Mouse (Mus musculus) heart, postnatal 0 days (tissue): ENCODE results near the gene Camk2g. TPM values are rescaled to one million over a fixed set of nuclear protein-coding genes. Genes with fewer than 3 reads are reported as not detected.

ENCODE experiments used
- ATAC-seq: fragments of 200-750 bp; cut with Nextera tagmentation; 2 replicates; pipeline ENCODE4 v1.8.0; 2017; ENCODE audit warnings: low read depth, moderate number of reproducible peaks, moderate library complexity; ENCODE audit not compliant: insufficient read depth
- DNase-seq: peaks from one replicate; pipeline ENCODE4 v3.0.0-alpha.2; 2016; ENCODE audit warnings: low spot score
- H3K27ac ChIP-seq: fragments of 300-500 bp; sonication (generic); 2 replicates; pipeline ENCODE4 v1.5.1; 2014; ENCODE audit warnings: low read depth, mild to moderate bottlenecking
- H3K27me3 ChIP-seq: fragments of 300-500 bp; sonication (generic); 2 replicates; pipeline ENCODE4 v1.6.1; 2014; ENCODE audit warnings: low read length, mixed read lengths; ENCODE audit not compliant: control insufficient read depth, insufficient read depth
- H3K36me3 ChIP-seq: fragments of 300-500 bp; sonication (generic); replicated peaks from 2 replicates; pipeline ENCODE4 v1.6.1; 2014; ENCODE audit warnings: low read length, mixed read lengths; ENCODE audit not compliant: control insufficient read depth, insufficient read depth
- H3K4me1 ChIP-seq: fragments of 300-500 bp; sonication (generic); 2 replicates; pipeline ENCODE4 v1.6.1; 2014; ENCODE audit warnings: antibody characterized with exemption; ENCODE audit not compliant: control insufficient read depth, insufficient read depth
- H3K4me2 ChIP-seq: fragments of 300-500 bp; sonication (generic); 2 replicates; pipeline ENCODE4 v1.6.1; 2014; ENCODE audit warnings: low read depth, mild to moderate bottlenecking, low read length, moderate library complexity
- H3K4me3 ChIP-seq: fragments of 300-500 bp; sonication (generic); 2 replicates; pipeline ENCODE4 v1.5.1; 2014; ENCODE audit warnings: low read depth, low read length
- H3K9ac ChIP-seq: fragments of 300-500 bp; sonication (generic); replicated peaks from 2 replicates; pipeline ENCODE4 v1.6.1; 2014; ENCODE audit warnings: low read depth, low read length, mixed read lengths
- H3K9me3 ChIP-seq: fragments of 300-500 bp; sonication (generic); replicated peaks from 2 replicates; pipeline ENCODE4 v1.6.1; 2016; ENCODE audit warnings: low read length; ENCODE audit not compliant: control insufficient read depth
- CTCF ChIP-seq: IDR thresholded peaks from 2 replicates; pipeline ENCODE4 v1.5.1; 2016; ENCODE audit warnings: antibody characterized with exemption, control low read depth, low read depth
- EP300 ChIP-seq: IDR thresholded peaks from 2 replicates; pipeline ENCODE4 v1.6.1; 2016; ENCODE audit warnings: antibody characterized with exemption, low read depth
- WGBS: fragments of 180-500 bp; shearing (Covaris S2); extraction: QIAGEN DNeasy Blood & Tissue Kit; methylation state at CpG from one replicate; pipeline ENCODE4 v1.1.7; 2014; 5-methylcytosine and 5-hydroxymethylcytosine counted together
- polyA plus RNA-seq: library from polyadenylated mRNA; unstranded; fragments of >200 nt; fragmentation: Nextera tagmentation; extraction: Ambion mirVana; gene quantifications from 2 replicates; pipeline ENCODE4 v1.2.1, GENCODE M21; 2015
- total RNA-seq: library from RNA; depleted of rRNA; stranded (reverse); fragments of >200 nt; gene quantifications from 2 replicates; pipeline ENCODE4 v1.2.3, GENCODE M21; 2014; ENCODE audit warnings: low replicate concordance

The Camk2g gene
- total and polyA plus RNA-seq, 2 experiments from 2014 or later = 72.5 to 107 TPM

DNA sequence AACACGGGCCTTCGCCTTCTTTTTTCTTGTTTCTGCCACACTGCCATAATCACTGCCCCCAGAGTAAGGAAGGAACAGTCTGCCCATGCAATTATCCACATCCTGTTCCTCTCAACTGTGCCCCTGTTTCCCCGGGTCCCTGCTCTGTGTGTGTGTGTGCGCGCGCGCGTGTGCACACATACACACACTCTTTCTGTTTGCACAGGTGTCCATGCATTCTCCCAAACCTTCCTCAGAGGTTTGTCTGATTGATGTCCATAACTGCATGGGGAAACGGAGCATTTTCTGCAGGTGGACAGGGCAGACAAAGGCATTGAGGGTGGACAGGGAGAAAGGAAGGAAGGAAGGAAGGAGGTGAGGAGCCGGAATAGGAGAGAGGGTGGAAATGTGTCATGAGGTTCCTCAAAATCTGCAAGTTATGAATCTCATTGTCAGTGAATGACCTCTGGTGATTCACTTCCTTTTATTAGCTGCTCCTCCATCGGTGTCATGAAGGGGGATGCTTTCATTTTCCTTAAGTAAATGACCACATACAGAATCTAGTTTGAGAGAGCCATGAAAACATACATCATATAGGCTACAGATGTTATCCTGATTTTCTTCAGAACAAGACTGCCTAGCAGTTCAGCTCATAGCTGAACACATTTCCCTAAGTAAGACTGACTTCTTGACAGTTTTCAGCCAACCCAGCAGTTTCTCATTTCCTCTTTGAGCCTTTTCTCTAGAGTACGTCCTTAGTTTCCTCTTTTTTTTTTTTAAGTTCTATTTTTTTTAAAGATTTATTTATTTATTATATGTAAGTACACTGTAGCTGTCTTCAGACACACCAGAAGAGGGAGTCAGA, 35.9 kb upstream of the Camk2g start:
- peak overlapping the region; percentile 9; the same call in 1 of the 2 replicates for H3K4me2 ChIP-seq
- 0 out of 2 replicates have a peak overlapping the region, but pooled peaks have one; percentile 19 for H3K27ac ChIP-seq
- no peaks in the 10 kb centered on the region for H3K36me3 ChIP-seq
- H3K27me3 ChIP-seq = no peaks in the 10 kb centered on the region
- DNase-seq = no peak
- WGBS = 66% methylated on average over 12 of the region's 12 CpGs
- H3K4me1 ChIP-seq = no peaks in the 10 kb centered on the region
- no peak for TF ChIP-seq CTCF
- no peak for TF ChIP-seq EP300
- no peak overlapping the region for H3K4me3 ChIP-seq
- no peak overlapping the region for H3K9ac ChIP-seq
- no peak for ATAC-seq
- no peaks in the 10 kb centered on the region for H3K9me3 ChIP-seq

- WGBS = 89% methylated on average over 3 of the region's 3 CpGs
- H3K36me3 ChIP-seq = no peaks in the 10 kb centered on the region
- H3K4me1 ChIP-seq = no peaks in the 10 kb centered on the region
- H3K4me3 ChIP-seq = no peak overlapping the region
- TF ChIP-seq CTCF (no peak), EP300 (no peak)
- H3K27ac ChIP-seq = no peak overlapping the region
- no peak overlapping the region for H3K9ac ChIP-seq
- ATAC-seq (no peak), DNase-seq (no peak)
- H3K27me3 ChIP-seq = no peaks in the 10 kb centered on the region
- H3K9me3 ChIP-seq = no peaks in the 10 kb centered on the region
- H3K4me2 ChIP-seq = no peak overlapping the region
Measured at GRCm38 (mm10) chr14:20828524-20828923, 34.6 kb upstream of the Camk2g start.

DNA sequence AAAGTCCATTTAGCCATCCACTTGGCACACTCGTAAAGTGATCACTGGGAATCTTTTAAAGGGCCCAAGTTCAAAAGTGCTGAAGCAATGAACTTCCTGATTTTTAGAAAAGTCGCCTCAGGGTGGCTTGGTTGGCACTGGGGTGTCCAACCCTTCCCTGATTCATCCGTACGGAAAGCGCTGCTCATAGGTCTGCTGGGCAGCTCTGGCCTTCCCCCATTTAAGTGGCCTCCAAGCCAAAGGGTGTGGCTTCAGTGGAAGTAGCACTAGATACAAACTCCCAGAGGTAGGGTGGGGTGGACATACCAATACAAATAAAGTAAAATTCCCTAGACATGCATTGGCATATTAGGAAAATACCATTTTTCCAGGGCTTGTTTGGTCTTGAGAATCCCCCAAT, 33.6 kb upstream of the Camk2g start:
- no peak for TF ChIP-seq EP300
- TF ChIP-seq CTCF = no peak
- Histone ChIP-seq H3K27me3 (no peaks in the 10 kb centered on the region), H3K27ac (no peak overlapping the region), H3K4me3 (no peak overlapping the region), H3K4me1 (no peaks in the 10 kb centered on the region), H3K36me3 (no peaks in the 10 kb centered on the region), H3K9ac (no peak overlapping the region), H3K4me2 (no peak overlapping the region), H3K9me3 (no peaks in the 10 kb centered on the region)
- no peak for ATAC-seq
- DNase-seq = no peak
- 87% methylated on average over 5 of the region's 5 CpGs for WGBS

DNA sequence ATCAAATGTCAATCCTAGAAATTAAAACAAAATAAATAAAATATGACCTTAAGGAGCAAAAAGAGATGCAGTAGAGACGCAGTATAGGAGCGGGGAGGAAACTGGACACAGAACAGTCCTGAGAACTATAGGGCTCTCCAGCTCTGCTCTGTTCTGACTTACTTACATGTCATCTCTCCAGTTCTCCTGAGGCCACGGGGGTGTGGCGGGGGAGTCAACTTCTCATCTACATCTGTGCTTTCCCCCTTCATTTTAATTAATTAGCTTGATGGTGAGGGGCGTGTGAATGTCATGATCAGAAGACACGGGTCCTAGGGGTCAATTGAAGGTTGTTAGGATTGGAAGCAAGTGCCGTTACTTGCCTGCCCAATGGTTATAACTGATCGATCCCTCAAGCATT, 33.2 kb upstream of the Camk2g start:
- no peak overlapping the region for H3K27ac ChIP-seq

DNA sequence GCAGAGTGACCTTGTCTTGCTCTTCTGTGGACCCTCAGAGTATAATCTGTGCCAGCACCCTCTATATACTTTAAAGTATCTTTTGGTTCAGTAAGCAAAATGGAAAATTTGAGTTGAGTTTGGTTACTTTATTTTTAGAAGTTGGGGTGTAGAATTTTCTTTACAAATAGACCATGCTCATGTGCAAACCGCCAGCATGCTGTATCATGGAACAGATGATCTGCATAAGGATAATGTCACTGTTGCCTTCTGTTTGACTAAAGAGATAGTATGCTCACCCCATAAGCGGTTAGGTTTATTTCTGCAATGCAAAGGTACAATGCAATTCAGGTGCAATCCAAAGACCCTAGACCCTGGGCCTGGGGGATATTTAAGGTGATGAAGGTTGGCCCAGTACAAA, 31.6 kb upstream of the Camk2g start:
- no peaks in the 10 kb centered on the region for H3K4me1 ChIP-seq
- WGBS = 83% methylated on average over 2 of the region's 2 CpGs
- H3K27me3 ChIP-seq = no peaks in the 10 kb centered on the region
- TF ChIP-seq EP300 = no peak
- TF ChIP-seq CTCF = no peak
- no peaks in the 10 kb centered on the region for H3K9me3 ChIP-seq
- DNase-seq (no peak), ATAC-seq (no peak)
- H3K36me3 ChIP-seq = no peaks in the 10 kb centered on the region
- H3K4me3 ChIP-seq = no peak overlapping the region
- H3K9ac ChIP-seq = no peak overlapping the region
- H3K27ac ChIP-seq = no peak overlapping the region
- no peak overlapping the region for H3K4me2 ChIP-seq

More for the DNA sequence above, 33.2 kb upstream of the Camk2g start:
- H3K9me3 ChIP-seq = no peaks in the 10 kb centered on the region
- H3K27me3 ChIP-seq = no peaks in the 10 kb centered on the region
- no peak overlapping the region for H3K9ac ChIP-seq
- WGBS = 86% methylated on average over 8 of the region's 8 CpGs
- TF ChIP-seq CTCF = no peak
- no peak for TF ChIP-seq EP300
- H3K36me3 ChIP-seq = no peaks in the 10 kb centered on the region
- H3K4me3 ChIP-seq = no peak overlapping the region
- DNase-seq (no peak), ATAC-seq (no peak)
- no peak overlapping the region for H3K4me2 ChIP-seq
- no peaks in the 10 kb centered on the region for H3K4me1 ChIP-seq
